9 mouse cellular contexts compared by ENCODE assay signal in the genomic region with DNA sequence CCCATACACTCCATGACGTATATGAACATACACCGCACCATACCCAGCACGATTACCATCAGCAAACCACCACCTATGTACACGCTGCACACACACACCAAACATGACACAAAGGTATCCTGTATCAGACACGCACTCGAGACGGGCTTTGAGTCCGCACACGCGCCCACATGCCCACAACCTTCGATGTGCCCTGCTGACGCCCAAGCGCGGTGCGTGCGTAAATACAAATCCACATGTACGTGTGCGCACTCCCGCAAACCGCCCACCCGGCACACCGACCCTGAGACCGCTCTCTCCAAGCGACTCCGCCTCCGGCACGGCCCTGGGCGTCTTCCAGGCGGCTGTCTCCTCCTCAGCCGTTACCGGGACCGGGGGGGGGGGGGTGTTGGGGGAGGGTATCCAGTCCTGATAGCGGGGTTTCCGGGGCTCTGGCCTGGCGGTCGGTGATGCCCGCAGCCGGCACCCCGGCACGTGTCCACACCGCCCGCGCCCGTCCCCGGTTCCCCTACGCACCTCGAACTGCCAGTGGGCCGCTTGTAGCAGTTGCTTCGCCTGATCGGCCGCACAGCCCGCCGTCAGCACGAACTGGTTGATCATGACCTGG. TPM values are rescaled to one million over a fixed set of nuclear protein-coding genes. Genes with fewer than 3 reads are reported as not detected.
DNase-seq lines count a peak whose midpoint lies in the region; ATAC-seq and TF ChIP-seq lines count a peak whose summit lies in the region.
"Had no signal": no experiment of that assay in that cellular context is flagged by ENCODE, and none has a peak within 500 bp of the region (broad histone marks: within the 10 kb centered on the region; RNA-seq: fewer than 3 reads in every experiment).

No protein-coding gene starts in this region.

- H3K9me3 ChIP-seq in midbrain, embryonic 15.5 days: no peaks in the 10 kb centered on the region
- H3K9me3 ChIP-seq in stomach, postnatal 0 days (ENCODE audit: control insufficient read depth, low read length): no peaks in the 10 kb centered on the region

- H3K4me2 ChIP-seq in midbrain, embryonic 15.5 days: peak overlapping the region; percentile 70
- peak overlapping the region; percentile 89 for H3K4me2 ChIP-seq in stomach, postnatal 0 days (replicated peaks; ENCODE audit: low read depth)

- peak overlapping the region; percentile 100 for H3K27ac ChIP-seq in gastrocnemius, adult 2 months
- peak overlapping the region; percentile 98 for H3K27ac ChIP-seq in brown adipose tissue, adult 24 weeks (replicated peaks; ENCODE audit: low read depth, low read length)
- peak overlapping the region; percentile 99 for H3K27ac ChIP-seq in midbrain, embryonic 15.5 days
- H3K27ac ChIP-seq in stomach, postnatal 0 days (replicated peaks): peak overlapping the region; percentile 99

- peaks cover 3% of the 10 kb centered on the region; the same call in 1 of the 2 replicates for H3K36me3 ChIP-seq in midbrain, embryonic 15.5 days (replicated peaks)
- peaks cover 2% of the 10 kb centered on the region; the same call in 1 of the 2 replicates for H3K36me3 ChIP-seq in stomach, postnatal 0 days (ENCODE audit: control insufficient read depth, insufficient read depth, low read length)

- intact Hi-C loops in gastrocnemius, adult 2 months (cut with DNase I): loop anchor here (2.0 kb wide), 1 partner anchor 34 kb away; no protein-coding TSS in a partner anchor
- intact Hi-C loops in left cerebral cortex, postnatal 4 days (cut with DNase I): no loop called here

- WGBS in midbrain, embryonic 15.5 days: under 1% methylated on average over 48 of the region's 54 CpGs
- WGBS in stomach, postnatal 0 days: under 1% methylated on average over 54 of the region's 54 CpGs

- peaks cover 18% of the 10 kb centered on the region for H3K4me1 ChIP-seq in brown adipose tissue, adult 24 weeks (ENCODE audit: control insufficient read depth, insufficient read depth, insufficient read length, low read length)
- peaks cover 41% of the 10 kb centered on the region for H3K4me1 ChIP-seq in midbrain, embryonic 15.5 days
- H3K4me1 ChIP-seq in stomach, postnatal 0 days (replicated peaks; ENCODE audit: control insufficient read depth, insufficient read depth): peaks cover 7% of the 10 kb centered on the region

- peak; percentile 2; the same call in 1 of the 2 replicates for ATAC-seq in granulocyte monocyte progenitor cell, adult 5-6 weeks (replicated peaks; ENCODE audit: poor library complexity, severe bottlenecking)
- ATAC-seq in midbrain, embryonic 15.5 days (replicated peaks): peak; percentile 40
- peak; percentile 16 for ATAC-seq in stomach, postnatal 0 days (ENCODE audit: low FRiP score, low TSS enrichment)

- H3K9ac ChIP-seq in midbrain, embryonic 15.5 days: peak overlapping the region; percentile 79
- H3K9ac ChIP-seq in stomach, postnatal 0 days (ENCODE audit: low read length): peak overlapping the region; percentile 92

- H3K27me3 ChIP-seq in midbrain, embryonic 15.5 days (replicated peaks): no peaks in the 10 kb centered on the region
- no peaks in the 10 kb centered on the region for H3K27me3 ChIP-seq in stomach, postnatal 0 days (ENCODE audit: control insufficient read depth, insufficient read depth, low read length)

- peak; percentile 73 for DNase-seq in gastrocnemius, adult 2 months
- no peak for DNase-seq in gastrocnemius, adult 18-20 months (ENCODE audit: low spot score)
- peak; percentile 64 for DNase-seq in A20 (ENCODE audit: low read depth, low spot score)
- peak; percentile 66 for DNase-seq in left cerebral cortex, postnatal 4 days
- peak; percentile 69 for DNase-seq in stomach, postnatal 0 days (ENCODE audit: low spot score)

- TF ChIP-seq CTCF in gastrocnemius, adult 2 months (IDR thresholded peaks at IDR 0.05): no peak
- TF ChIP-seq CTCF in stomach, postnatal 0 days (IDR thresholded peaks at IDR 0.05; ENCODE audit: low read depth): no peak

- H3K4me3 ChIP-seq in gastrocnemius, adult 2 months: peak overlapping the region; percentile 93
- peak overlapping the region; percentile 88 for H3K4me3 ChIP-seq in brown adipose tissue, adult 24 weeks (ENCODE audit: insufficient read depth, low read depth, low read length)
- H3K4me3 ChIP-seq in midbrain, embryonic 15.5 days: peak overlapping the region; percentile 93
- peak overlapping the region; percentile 89 for H3K4me3 ChIP-seq in stomach, postnatal 0 days (ENCODE audit: low read depth, low read length)

- TF ChIP-seq EP300 in stomach, postnatal 0 days (optimal IDR thresholded peaks at IDR 0.05): no peak

RNA-seq across cellular contexts. Expression of a gene that starts 0.9 kb away (rescaled TPM):
- 10 to 100 TPM; 30.3 to 44.8 TPM for total RNA-seq in gastrocnemius, adult 2 months (2021)
- 10 to 100 TPM; 35.4 to 37.6 TPM for total RNA-seq in gastrocnemius, adult 18-20 months (2021)
- 14.2 and 16.7 TPM in 2 replicates for polyA plus RNA-seq in brown adipose tissue, adult 24 weeks (2012; ENCODE audit: insufficient read depth, insufficient read length, missing spikeins)
- 37.0 and 39.8 TPM in 2 replicates for total RNA-seq in granulocyte monocyte progenitor cell, adult 5-6 weeks (2014; fragmentation: Nextera tagmentation)
- 11.4 and 14.1 TPM in 2 replicates for total RNA-seq in granulocyte monocyte progenitor cell, adult 5-6 weeks (2017)
- 10 to 100 TPM; 58.5 to 59.1 TPM for total RNA-seq in left cerebral cortex, postnatal 4 days (2021)
- 58.2 and 58.7 TPM in 2 replicates for polyA plus RNA-seq in midbrain, embryonic 15.5 days (2015; fragmentation: Nextera tagmentation; extraction: Ambion mirVana)
- 32.1 and 40.0 TPM in 2 replicates for polyA plus RNA-seq in stomach, postnatal 0 days (2015; fragmentation: Nextera tagmentation; extraction: Ambion mirVana)

RNA-seq across cellular contexts. Expression of a gene that starts 6.8 kb away (rescaled TPM):
- total RNA-seq in gastrocnemius, adult 2 months (2021): 10 to 100 TPM; 53.5 to 66.1 TPM
- 10 to 100 TPM; 54.2 to 62.4 TPM for total RNA-seq in gastrocnemius, adult 18-20 months (2021)
- 50.6 and 52.6 TPM in 2 replicates for polyA plus RNA-seq in brown adipose tissue, adult 24 weeks (2012; ENCODE audit: insufficient read depth, insufficient read length, missing spikeins)
- total RNA-seq in granulocyte monocyte progenitor cell, adult 5-6 weeks (2014; fragmentation: Nextera tagmentation): 28.3 and 33.5 TPM in 2 replicates
- total RNA-seq in granulocyte monocyte progenitor cell, adult 5-6 weeks (2017): 16.6 and 21.6 TPM in 2 replicates
- 100 to 1,000 TPM; 152 to 163 TPM for total RNA-seq in left cerebral cortex, postnatal 4 days (2021)
- polyA plus RNA-seq in midbrain, embryonic 15.5 days (2015; fragmentation: Nextera tagmentation; extraction: Ambion mirVana): 124 and 131 TPM in 2 replicates
- polyA plus RNA-seq in stomach, postnatal 0 days (2015; fragmentation: Nextera tagmentation; extraction: Ambion mirVana): 43.0 and 44.0 TPM in 2 replicates

RNA-seq across cellular contexts. Expression of a gene that starts 44.0 kb away (rescaled TPM):
- total RNA-seq in gastrocnemius, adult 2 months (2021): not detected
- total RNA-seq in gastrocnemius, adult 18-20 months (2021): not detected
- not detected in 2 replicates for polyA plus RNA-seq in brown adipose tissue, adult 24 weeks (2012; ENCODE audit: insufficient read depth, insufficient read length, missing spikeins)
- total RNA-seq in granulocyte monocyte progenitor cell, adult 5-6 weeks (2014; fragmentation: Nextera tagmentation): not detected in 2 replicates
- 0.65 TPM in 1 of 2 replicates, not detected in the other for total RNA-seq in granulocyte monocyte progenitor cell, adult 5-6 weeks (2017)
- not detected for total RNA-seq in left cerebral cortex, postnatal 4 days (2021)
- 0.19 and 0.52 TPM in 2 replicates for polyA plus RNA-seq in midbrain, embryonic 15.5 days (2015; fragmentation: Nextera tagmentation; extraction: Ambion mirVana)
- 0.23 and 0.32 TPM in 2 replicates for polyA plus RNA-seq in stomach, postnatal 0 days (2015; fragmentation: Nextera tagmentation; extraction: Ambion mirVana)
- total RNA-seq: left cerebral cortex, postnatal 10 days had no signal

RNA-seq across cellular contexts. Expression of a gene that starts 59.4 kb away (rescaled TPM):
- 10 to 100 TPM; 10.5 to 13.7 TPM for total RNA-seq in gastrocnemius, adult 2 months (2021)
- 10 to 100 TPM; 10.1 to 12.5 TPM for total RNA-seq in gastrocnemius, adult 18-20 months (2021)
- polyA plus RNA-seq in brown adipose tissue, adult 24 weeks (2012; ENCODE audit: insufficient read depth, insufficient read length, missing spikeins): 34.4 and 43.4 TPM in 2 replicates
- total RNA-seq in granulocyte monocyte progenitor cell, adult 5-6 weeks (2014; fragmentation: Nextera tagmentation): 45.1 and 51.5 TPM in 2 replicates
- total RNA-seq in granulocyte monocyte progenitor cell, adult 5-6 weeks (2017): 13.2 and 15.8 TPM in 2 replicates
- 10 to 100 TPM; 65.9 to 68.9 TPM for total RNA-seq in left cerebral cortex, postnatal 4 days (2021)
- 123 and 132 TPM in 2 replicates for polyA plus RNA-seq in midbrain, embryonic 15.5 days (2015; fragmentation: Nextera tagmentation; extraction: Ambion mirVana)
- polyA plus RNA-seq in stomach, postnatal 0 days (2015; fragmentation: Nextera tagmentation; extraction: Ambion mirVana): 92.9 and 93.6 TPM in 2 replicates
